ENCODE assay signal across 8 mouse cellular contexts in the genomic region with DNA sequence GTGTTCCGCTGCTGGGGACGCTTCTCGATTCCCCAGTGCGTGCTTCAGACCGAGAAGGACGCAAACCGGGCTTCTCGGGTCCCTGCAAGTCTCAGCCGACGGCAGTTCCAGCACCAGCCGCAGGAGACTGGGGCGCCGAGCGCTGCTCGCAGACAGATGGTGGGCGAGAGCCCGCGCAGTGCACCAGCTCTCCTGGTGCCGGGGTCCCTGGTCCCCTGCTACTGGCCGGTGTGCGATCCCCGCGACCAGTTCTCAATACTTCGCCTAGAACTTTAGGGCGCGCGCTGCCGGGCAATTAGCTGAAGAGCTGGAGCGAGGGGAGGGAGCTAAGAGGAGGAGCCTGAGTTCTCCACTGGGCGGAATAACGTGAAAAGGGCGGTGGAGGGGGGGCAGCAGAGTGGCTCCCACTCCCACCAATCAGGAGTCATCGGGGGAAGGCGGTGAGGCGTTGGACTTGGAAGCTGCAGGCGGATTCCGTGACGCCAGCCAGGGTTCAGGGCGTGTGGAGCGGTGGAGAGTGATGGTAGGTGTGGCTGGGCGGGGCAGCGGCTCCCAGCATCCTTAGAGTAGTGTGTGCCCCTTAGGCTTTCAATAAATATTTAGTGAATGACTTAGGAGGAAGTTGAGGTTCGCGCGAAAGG. TPM values are rescaled to one million over a fixed set of nuclear protein-coding genes. Genes with fewer than 3 reads are reported as not detected.
DNase-seq lines count a peak whose midpoint lies in the region; ATAC-seq lines count a peak whose summit lies in the region.

TSS of gene Osbpl3 (minus strand) at position 373 of the 641 bp plus-strand sequence.

- no peaks in the 10 kb centered on the region for H3K36me3 ChIP-seq in heart, embryonic 14.5 days (ENCODE audit: control insufficient read depth, insufficient read depth, low read length)
- no peaks in the 10 kb centered on the region for H3K36me3 ChIP-seq in liver, embryonic 13.5 days
- H3K36me3 ChIP-seq in stomach, embryonic 16.5 days (ENCODE audit: control insufficient read depth, insufficient read depth, low read length): no peaks in the 10 kb centered on the region

- H3K27ac ChIP-seq in brown adipose tissue, adult 24 weeks (replicated peaks; ENCODE audit: low read depth, low read length): no peak within 1 kb of the TSS
- peak within 1 kb of the TSS; percentile 74 to 87 for H3K27ac ChIP-seq in heart, embryonic 14.5 days (replicated peaks in 1 of 2; ENCODE audit: control insufficient read depth in 1 of 2, insufficient read depth in 1 of 2, low read depth in 2 of 2, low read length in 2 of 2)
- no peak within 1 kb of the TSS for H3K27ac ChIP-seq in liver, embryonic 13.5 days
- H3K27ac ChIP-seq in stomach, embryonic 16.5 days (ENCODE audit: low read length): peak within 1 kb of the TSS; percentile 75

- peak within 1 kb of the TSS; percentile 76 for H3K4me3 ChIP-seq in brown adipose tissue, adult 24 weeks (ENCODE audit: insufficient read depth, low read depth, low read length)
- peak within 1 kb of the TSS; percentile 73 to 74 for H3K4me3 ChIP-seq in heart, embryonic 14.5 days (ENCODE audit: control insufficient read depth in 1 of 2, insufficient read depth in 1 of 2, low read depth in 1 of 2, low read length in 2 of 2)
- H3K4me3 ChIP-seq in liver, embryonic 13.5 days (replicated peaks): peak within 1 kb of the TSS; percentile 63
- H3K4me3 ChIP-seq in stomach, embryonic 16.5 days (replicated peaks; ENCODE audit: low read length): peak within 1 kb of the TSS; percentile 57

- peak; percentile 87 for DNase-seq in CD4-positive helper T cell, adult 2 months (ENCODE audit: low read depth, low spot score)
- peak; percentile 90 for DNase-seq in fibroblast of lung, adult 2 months (ENCODE audit: low read depth)
- DNase-seq in kidney, postnatal 14 days: peak; percentile 96
- peak; percentile 75 for DNase-seq in liver, embryonic 13.5 days
- DNase-seq in neural tube, embryonic 10.5 days (ENCODE audit: extremely low spot score, low spot score): peak; percentile 91

- WGBS in heart, embryonic 14.5 days: 1% methylated on average over 45 of the region's 45 CpGs
- WGBS in liver, embryonic 13.5 days (ENCODE audit: insufficient replicate concordance): under 1% methylated on average over 45 of the region's 45 CpGs
- WGBS in stomach, embryonic 16.5 days: under 1% methylated on average over 45 of the region's 45 CpGs

- H3K4me1 ChIP-seq in brown adipose tissue, adult 24 weeks (ENCODE audit: control insufficient read depth, insufficient read depth, insufficient read length, low read length): no peaks in the 10 kb centered on the region
- peaks cover 6 to 15% of the 10 kb centered on the region in 2 experiments for H3K4me1 ChIP-seq in heart, embryonic 14.5 days (ENCODE audit: control insufficient read depth in 2 of 2, insufficient read depth in 2 of 2, low read length in 2 of 2)
- peaks cover 19% of the 10 kb centered on the region for H3K4me1 ChIP-seq in liver, embryonic 13.5 days (replicated peaks)
- H3K4me1 ChIP-seq in stomach, embryonic 16.5 days (ENCODE audit: control insufficient read depth, insufficient read depth, low read length): peaks cover 20% of the 10 kb centered on the region

- H3K9ac ChIP-seq in heart, embryonic 14.5 days (ENCODE audit: low read length): peak within 1 kb of the TSS; percentile 85
- peak within 1 kb of the TSS; percentile 69 for H3K9ac ChIP-seq in liver, embryonic 13.5 days
- H3K9ac ChIP-seq in stomach, embryonic 16.5 days (ENCODE audit: low read length): peak within 1 kb of the TSS; percentile 86

- H3K4me2 ChIP-seq in heart, embryonic 14.5 days (ENCODE audit: low read length): peak within 1 kb of the TSS; percentile 79
- peak within 1 kb of the TSS; percentile 86 for H3K4me2 ChIP-seq in liver, embryonic 13.5 days
- peak within 1 kb of the TSS; percentile 89 for H3K4me2 ChIP-seq in stomach, embryonic 16.5 days (ENCODE audit: low read depth, low read length)

- ATAC-seq in heart, embryonic 14.5 days (ENCODE audit: insufficient number of reproducible peaks, insufficient read depth, low FRiP score, low read depth): peak; percentile 94
- peak; percentile 94 for ATAC-seq in liver, embryonic 13.5 days (ENCODE audit: low read depth)
- ATAC-seq in stomach, embryonic 16.5 days (ENCODE audit: insufficient read depth, low FRiP score): peak; percentile 96

- H3K27me3 ChIP-seq in heart, embryonic 14.5 days (ENCODE audit: control insufficient read depth, insufficient read depth, low read length): no peaks in the 10 kb centered on the region
- peaks cover 27% of the 10 kb centered on the region for H3K27me3 ChIP-seq in liver, embryonic 13.5 days
- H3K27me3 ChIP-seq in stomach, embryonic 16.5 days (ENCODE audit: control insufficient read depth, insufficient read depth, low read length): no peaks in the 10 kb centered on the region

- H3K9me3 ChIP-seq in heart, embryonic 14.5 days (ENCODE audit: control insufficient read depth, low read length): no peaks in the 10 kb centered on the region
- H3K9me3 ChIP-seq in liver, embryonic 13.5 days (replicated peaks): no peaks in the 10 kb centered on the region
- H3K9me3 ChIP-seq in stomach, embryonic 16.5 days (replicated peaks; ENCODE audit: control insufficient read depth, low read length): no peaks in the 10 kb centered on the region

RNA-seq across cellular contexts. Expression of gene Osbpl3, which starts in this region (rescaled TPM):
- polyA plus RNA-seq in brown adipose tissue, adult 24 weeks (2012; ENCODE audit: insufficient read depth, insufficient read length, missing spikeins): 0.40 and 1.2 TPM in 2 replicates
- 16.7 and 19.2 TPM in 2 replicates for polyA plus RNA-seq in heart, embryonic 14.5 days (2014; fragmentation: Nextera tagmentation; extraction: Ambion mirVana)
- 0.70 and 1.6 TPM in 2 replicates for polyA plus RNA-seq in liver, embryonic 13.5 days (2015; fragmentation: Nextera tagmentation; extraction: Ambion mirVana)
- 15.5 and 19.0 TPM in 2 replicates for polyA plus RNA-seq in stomach, embryonic 16.5 days (2015; fragmentation: Nextera tagmentation; extraction: Ambion mirVana)

Comparison
In these comparisons a context has a peak if more than half of its experiments do, and no peak if none do; other contexts are left out.
1. H3K27ac ChIP-seq: peak in heart, embryonic 14.5 days (2 of 2) and stomach, embryonic 16.5 days (single experiment); none in brown adipose tissue, adult 24 weeks (single experiment) and liver, embryonic 13.5 days (single experiment).
2. Peak in every context shown above with its lines, with median percentiles within 50 percentile points of each other: DNase-seq, H3K4me3 ChIP-seq, ATAC-seq, H3K4me2 ChIP-seq and H3K9ac ChIP-seq.